Mouse (Mus musculus): ENCODE results near the gene Lgmn.

GRCm38 (mm10) chr12:102416955-102417510 lies 22.6 kb downstream of the Lgmn start:
- no peak for TF ChIP-seq POLR2A (IDR thresholded peaks at IDR 0.05; ENCODE audit: control insufficient read depth in 1 of 2, insufficient read depth in 1 of 2, low read depth in 1 of 2, low read length in 2 of 2, poor library complexity in 1 of 2)
- TF ChIP-seq RCOR1 (IDR thresholded peaks at IDR 0.05; ENCODE audit: low read depth, low read length) = no peak
- no peak for TF ChIP-seq MAFK (IDR thresholded peaks at IDR 0.05; ENCODE audit: borderline replicate concordance, low read depth, low read length)
- no peak for TF ChIP-seq TAL1 (IDR thresholded peaks at IDR 0.05; ENCODE audit: low read length)
- TF ChIP-seq ZNF384 (IDR thresholded peaks at IDR 0.05; ENCODE audit: low read depth, low read length) = no peak
- TF ChIP-seq ETS1 (IDR thresholded peaks at IDR 0.05; ENCODE audit: low read depth, low read length) = no peak
- no peak for TF ChIP-seq E2F4 (IDR thresholded peaks at IDR 0.05; ENCODE audit: borderline replicate concordance, low read depth, low read length)
- TF ChIP-seq CTCF (IDR thresholded peaks at IDR 0.05 in 2 of 3, conservative IDR thresholded peaks at IDR 0.05 in 1 of 3; ENCODE audit: control insufficient read depth in 1 of 3, insufficient read depth in 1 of 3, low read depth in 2 of 3, low read length in 3 of 3, poor library complexity in 1 of 3, severe bottlenecking in 1 of 3) = no peak
- no peak for TF ChIP-seq USF1 (IDR thresholded peaks at IDR 0.05; ENCODE audit: low read depth, low read length)

Measured in MEL (cell line).